Mouse (Mus musculus) E14TG2a.4 (cell line): ENCODE data around the gene Fat3.

ENCODE experiments used
- CTCF ChIP-seq: conservative IDR thresholded peaks from 2 replicates; pipeline ENCODE4 v1.5.1; 2014; ENCODE audit warnings: low read length
- NANOG ChIP-seq: IDR thresholded peaks from 2 replicates; pipeline ENCODE4 v1.6.1; 2014; ENCODE audit warnings: borderline replicate concordance, low read length, mixed read lengths

GRCm38 (mm10) chr9:15957816-15958215 is 543.3 kb downstream of the Fat3 start:
- no peak for TF ChIP-seq CTCF
- no peak for TF ChIP-seq NANOG
